Mouse (Mus musculus) lung, embryonic 16.5 days (tissue): ENCODE results near the gene Zc3h10. TPM values are rescaled to one million over a fixed set of nuclear protein-coding genes. Genes with fewer than 3 reads are reported as not detected.
"Not testable (repeated sequence)": the region's sequence is repeated elsewhere in the genome, so short reads cannot be mapped to it uniquely, and the experiment has no call there.

ENCODE experiments used
- ATAC-seq: fragments of 200-750 bp; cut with Nextera tagmentation; 2 replicates; pipeline ENCODE4 v1.8.0; 2017; ENCODE audit warnings: low read depth, mild to moderate bottlenecking, moderate library complexity
- H3K27ac ChIP-seq: fragments of 300-500 bp; sonication (generic); 2 replicates; pipeline ENCODE4 v1.5.1; 2014; ENCODE audit warnings: mild to moderate bottlenecking, control low read depth, low read length
- H3K27me3 ChIP-seq: fragments of 300-500 bp; sonication (generic); 2 replicates; pipeline ENCODE4 v1.6.1; 2014; ENCODE audit warnings: low read depth, low read length, mixed read lengths; ENCODE audit not compliant: control insufficient read depth, insufficient read depth
- H3K36me3 ChIP-seq: fragments of 300-500 bp; sonication (generic); 2 replicates; pipeline ENCODE4 v1.6.1; 2014; ENCODE audit warnings: low read length; ENCODE audit not compliant: control insufficient read depth, insufficient read depth
- H3K4me1 ChIP-seq: fragments of 300-500 bp; sonication (generic); replicated peaks from 2 replicates; pipeline ENCODE4 v1.6.1; 2014; ENCODE audit warnings: low read length, mixed read lengths; ENCODE audit not compliant: control insufficient read depth, insufficient read depth
- H3K4me2 ChIP-seq: fragments of 300-500 bp; sonication (generic); 2 replicates; pipeline ENCODE4 v1.6.1; 2014; ENCODE audit warnings: low read depth, low read length, control low read depth
- H3K4me3 ChIP-seq: fragments of 300-500 bp; sonication (generic); 2 replicates; pipeline ENCODE4 v1.5.1; 2014; ENCODE audit warnings: mild to moderate bottlenecking, low read length, control low read depth
- H3K9ac ChIP-seq: fragments of 300-500 bp; sonication (generic); 2 replicates; pipeline ENCODE4 v1.6.1; 2014; ENCODE audit warnings: low read length, control low read depth
- H3K9me3 ChIP-seq: fragments of 300-500 bp; sonication (generic); 2 replicates; pipeline ENCODE4 v1.6.1; 2016; ENCODE audit warnings: low read length; ENCODE audit not compliant: control insufficient read depth
- WGBS: fragments of 180-500 bp; shearing (Covaris S2); extraction: QIAGEN DNeasy Blood & Tissue Kit; methylation state at CpG from one replicate; pipeline ENCODE4 v1.1.7; 2014; 5-methylcytosine and 5-hydroxymethylcytosine counted together
- polyA plus RNA-seq: library from polyadenylated mRNA; unstranded; fragments of >200 nt; fragmentation: Nextera tagmentation; extraction: Ambion mirVana; gene quantifications from 2 replicates; pipeline ENCODE4 v1.2.1, GENCODE M21; 2015

The Zc3h10 gene
- polyA plus RNA-seq, 1 experiment from 2014 or later, result 11.9 TPM

- Histone ChIP-seq H3K27ac (peak overlapping the region; percentile 97), H3K4me3 (peak overlapping the region; percentile 88), H3K36me3 (peaks cover 16% of the 10 kb centered on the region), H3K4me2 (peak overlapping the region; percentile 91), H3K4me1 (peaks cover 10% of the 10 kb centered on the region), H3K9ac (peak overlapping the region; percentile 94)
- not testable (repeated sequence) for H3K27me3 ChIP-seq, ATAC-seq, H3K9me3 ChIP-seq
- WGBS, result under 1% methylated on average over 28 of the region's 30 CpGs
Observed at GRCm38 (mm10) chr10:128548051-128548791, 647 bp upstream of the Zc3h10 start.

GRCm38 (mm10) chr10:128546787-128547186 is 787 bp downstream of the Zc3h10 start:
- Histone ChIP-seq H3K4me3 (peak overlapping the region; percentile 88), H3K36me3 (peaks cover 28% of the 10 kb centered on the region), H3K9ac (peak overlapping the region; percentile 78), H3K27ac (peak overlapping the region; percentile 97), H3K4me1 (peaks cover 10% of the 10 kb centered on the region), H3K4me2 (peak overlapping the region; percentile 91), H3K9me3 (no peaks in the 10 kb centered on the region), H3K27me3 (no peaks in the 10 kb centered on the region)
- WGBS, result 17% methylated on average over 7 of the region's 7 CpGs
- ATAC-seq, result no peak

GRCm38 (mm10) chr10:128546361-128546760 is 1.2 kb downstream of the Zc3h10 start:
- Histone ChIP-seq H3K27me3 (no peaks in the 10 kb centered on the region), H3K9ac (peak overlapping the region; percentile 78), H3K4me1 (peaks cover 10% of the 10 kb centered on the region), H3K9me3 (no peaks in the 10 kb centered on the region), H3K4me2 (peak overlapping the region; percentile 91), H3K4me3 (peak overlapping the region; percentile 88), H3K36me3 (peaks cover 28% of the 10 kb centered on the region), H3K27ac (peak overlapping the region; percentile 97; the same call in 1 of the 2 replicates)
- WGBS, result 6% methylated on average over 4 of the region's 4 CpGs
- no peak for ATAC-seq

- Histone ChIP-seq H3K27ac (no peak overlapping the region), H3K4me1 (peaks cover 10% of the 10 kb centered on the region), H3K9ac (no peak overlapping the region), H3K4me3 (no peak overlapping the region), H3K36me3 (peaks cover 28% of the 10 kb centered on the region), H3K4me2 (no peak overlapping the region), H3K27me3 (no peaks in the 10 kb centered on the region), H3K9me3 (no peaks in the 10 kb centered on the region)
- 78% methylated on average over 3 of the region's 3 CpGs for WGBS
- no peak for ATAC-seq
Observed at GRCm38 (mm10) chr10:128545570-128545898, 2.0 kb downstream of the Zc3h10 start.

- Histone ChIP-seq H3K36me3 (peaks cover 28% of the 10 kb centered on the region), H3K9me3 (no peaks in the 10 kb centered on the region), H3K9ac (no peak overlapping the region), H3K27me3 (no peaks in the 10 kb centered on the region), H3K4me3 (no peak overlapping the region), H3K4me2 (no peak overlapping the region), H3K4me1 (peaks cover 10% of the 10 kb centered on the region), H3K27ac (no peak overlapping the region)
- WGBS, result 90% methylated on average over 37 of the region's 37 CpGs
- no peak for ATAC-seq
Observed at GRCm38 (mm10) chr10:128544674-128545569, 2.7 kb downstream of the Zc3h10 start.

GRCm38 (mm10) chr10:128544151-128544657 is 3.4 kb downstream of the Zc3h10 start:
- Histone ChIP-seq H3K9me3 (no peaks in the 10 kb centered on the region), H3K4me2 (no peak overlapping the region), H3K27me3 (no peaks in the 10 kb centered on the region), H3K27ac (no peak overlapping the region), H3K36me3 (peaks cover 28% of the 10 kb centered on the region), H3K4me3 (no peak overlapping the region), H3K4me1 (peaks cover 8% of the 10 kb centered on the region), H3K9ac (no peak overlapping the region)
- 96% methylated on average over 15 of the region's 15 CpGs for WGBS
- no peak for ATAC-seq

GRCm38 (mm10) chr10:128543100-128543499 is 4.5 kb downstream of the Zc3h10 start:
- H3K4me2 ChIP-seq, result no peak overlapping the region
- H3K9ac ChIP-seq, result no peak overlapping the region
- no peak overlapping the region for H3K27ac ChIP-seq
- 60% methylated on average over 2 of the region's 2 CpGs for WGBS
- H3K9me3 ChIP-seq, result no peaks in the 10 kb centered on the region
- H3K4me3 ChIP-seq, result no peak overlapping the region
- H3K36me3 ChIP-seq, result peaks cover 28% of the 10 kb centered on the region
- H3K4me1 ChIP-seq, result peaks cover 8% of the 10 kb centered on the region
- H3K27me3 ChIP-seq, result no peaks in the 10 kb centered on the region
- ATAC-seq, result no peak

- 77% methylated on average over 1 of the region's 1 CpGs for WGBS
- H3K4me3 ChIP-seq, result no peak overlapping the region
- no peaks in the 10 kb centered on the region for H3K27me3 ChIP-seq
- H3K9ac ChIP-seq, result no peak overlapping the region
- H3K36me3 ChIP-seq, result peaks cover 13% of the 10 kb centered on the region
- no peak for ATAC-seq
- H3K9me3 ChIP-seq, result no peaks in the 10 kb centered on the region
- H3K27ac ChIP-seq, result no peak overlapping the region
- H3K4me1 ChIP-seq, result peaks cover 4% of the 10 kb centered on the region
- H3K4me2 ChIP-seq, result no peak overlapping the region
Observed at GRCm38 (mm10) chr10:128538340-128538870, 9.2 kb downstream of the Zc3h10 start.
